In the genomic region with DNA sequence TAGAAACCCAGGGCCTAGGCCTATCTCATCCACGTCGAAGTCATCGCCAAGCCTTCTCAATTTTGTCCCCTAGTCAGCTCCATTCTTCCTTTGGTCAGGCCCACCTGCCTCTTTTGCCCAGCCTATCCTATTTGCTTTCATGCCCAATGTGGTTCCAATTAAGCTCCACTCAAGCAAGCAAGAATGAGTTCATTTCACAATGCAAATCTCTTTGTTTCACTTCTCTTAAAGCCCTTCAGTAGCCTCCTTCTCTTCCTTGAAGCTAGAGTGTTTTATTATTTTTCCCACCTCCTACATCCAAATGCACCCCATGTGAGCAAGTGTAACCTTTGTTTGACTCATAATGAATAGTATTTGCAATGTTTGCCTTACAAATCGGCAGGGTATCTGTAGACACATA, we compare ENCODE assay signal across 20 mouse cellular contexts.
"Had no signal": no experiment of that assay in that cellular context is flagged by ENCODE, and none has a peak within 500 bp of the region (broad histone marks: within the 10 kb centered on the region; RNA-seq: fewer than 3 reads in every experiment).

No protein-coding gene starts in this region.

- H3K9me3 ChIP-seq: midbrain, embryonic 10.5 days; midbrain, embryonic 12.5 days; neural tube, embryonic 13.5 days; neural tube, embryonic 15.5 days; stomach, embryonic 15.5 days had no signal

- ATAC-seq: midbrain, embryonic 16.5 days had no signal

- DNase-seq: lung, embryonic 14.5 days; lung, postnatal 10 days; lung, postnatal 4 days; midbrain, embryonic 14.5 days; retina, postnatal 1 day; right cerebral cortex, adult 18-20 months; right cerebral cortex, postnatal 25 days; right cerebral cortex, postnatal 4 days; spleen, adult 18-20 months; thymus, adult 2 months; thymus, postnatal 25 days; thymus, postnatal 4 days had no signal

- H3K27me3 ChIP-seq: midbrain, embryonic 12.5 days; neural tube, embryonic 13.5 days; neural tube, embryonic 15.5 days; stomach, embryonic 15.5 days had no signal

- H3K4me2 ChIP-seq: lung, embryonic 14.5 days; midbrain, embryonic 12.5 days; neural tube, embryonic 13.5 days; neural tube, embryonic 15.5 days; stomach, embryonic 15.5 days had no signal

- H3K4me1 ChIP-seq: stomach, embryonic 15.5 days had no signal

- H3K36me3 ChIP-seq: midbrain, embryonic 10.5 days; midbrain, embryonic 12.5 days; neural tube, embryonic 13.5 days; neural tube, embryonic 15.5 days; stomach, embryonic 15.5 days had no signal

- H3K4me3 ChIP-seq: midbrain, embryonic 10.5 days; midbrain, embryonic 12.5 days; myocyte; neural tube, embryonic 13.5 days; neural tube, embryonic 15.5 days; stomach, embryonic 15.5 days had no signal

- H3K9ac ChIP-seq: lung, embryonic 14.5 days; midbrain, embryonic 12.5 days; neural tube, embryonic 13.5 days; neural tube, embryonic 15.5 days; stomach, embryonic 15.5 days had no signal

- H3K27ac ChIP-seq: midbrain, embryonic 10.5 days; midbrain, embryonic 12.5 days; neural tube, embryonic 13.5 days; neural tube, embryonic 15.5 days; stomach, embryonic 15.5 days; stomach, postnatal 0 days had no signal
